Mouse (Mus musculus): ENCODE measurements at regions not wholly inside any gene's neighbourhood (a gene's known extent, or its start where the extent isn't known, plus 50 kb on each side); places are given as distances from the start of the nearest gene placed in this dataset.

GRCm38 (mm10) chr8:6515882-6516682, 1410.9 kb upstream of the Slc10a2 start:
- no peak overlapping the region for H3K27ac ChIP-seq (ENCODE audit: insufficient read depth, low read depth, low read length)
- TF ChIP-seq CTCF (IDR thresholded peaks at IDR 0.05; ENCODE audit: low read depth, low read length) (no peak), POLR2A (IDR thresholded peaks at IDR 0.05; ENCODE audit: borderline replicate concordance, low read depth, low read length) (no peak)
- no peaks in the 10 kb centered on the region for H3K4me1 ChIP-seq (ENCODE audit: control insufficient read depth, insufficient read depth, low read length)
- no peak overlapping the region for H3K4me3 ChIP-seq (ENCODE audit: insufficient read depth, low read length)

DNA sequence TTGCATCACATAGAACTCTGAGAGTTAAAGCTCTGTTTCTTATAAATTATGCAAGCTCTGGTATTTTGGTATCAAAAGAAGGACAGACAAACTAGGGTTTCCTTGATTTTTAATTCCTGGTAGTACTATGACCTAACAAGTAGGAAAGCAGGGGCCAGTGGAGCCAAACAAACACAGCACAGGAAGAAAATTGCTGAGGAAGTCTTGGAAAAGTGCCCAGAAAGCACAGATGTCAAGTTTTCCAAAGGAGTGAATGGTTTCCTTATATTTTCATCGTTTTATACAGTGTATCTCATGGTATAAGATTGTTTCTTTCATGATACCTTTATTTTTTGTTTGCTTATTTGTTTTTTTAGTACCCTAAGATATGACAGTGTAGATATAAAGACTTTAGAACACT, 1387.3 kb upstream of the Slc10a2 start:
- H3K27ac ChIP-seq (ENCODE audit: insufficient read depth, low read depth, low read length): no peak overlapping the region
- no peak overlapping the region for H3K4me3 ChIP-seq (ENCODE audit: insufficient read depth, low read length)
- H3K4me1 ChIP-seq (ENCODE audit: control insufficient read depth, insufficient read depth, low read length): no peaks in the 10 kb centered on the region
- no peak for TF ChIP-seq CTCF (IDR thresholded peaks at IDR 0.05; ENCODE audit: low read depth, low read length)
- no peak for TF ChIP-seq POLR2A (IDR thresholded peaks at IDR 0.05; ENCODE audit: borderline replicate concordance, low read depth, low read length)

DNA sequence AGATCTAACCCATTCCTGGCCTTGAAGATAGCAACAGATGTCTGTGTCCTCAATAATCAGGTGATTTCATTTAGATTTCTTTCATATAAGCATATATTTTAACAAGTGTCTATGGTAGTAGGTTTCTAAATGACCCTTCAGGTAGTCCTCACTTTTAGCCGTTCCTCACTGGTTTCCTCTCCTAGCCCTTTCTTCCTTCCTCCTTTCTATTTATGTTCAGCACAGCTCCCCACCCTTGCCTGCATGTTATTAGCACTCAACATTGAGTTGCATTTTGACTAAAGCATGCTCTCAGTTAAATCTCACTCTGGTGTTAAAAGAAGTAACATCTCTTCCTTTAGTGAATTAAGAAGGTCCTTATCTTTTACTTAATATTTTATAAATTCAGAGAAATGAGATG, 1376.8 kb upstream of the Slc10a2 start:
- no peak overlapping the region for H3K4me3 ChIP-seq (ENCODE audit: insufficient read depth, low read length)
- no peak overlapping the region for H3K27ac ChIP-seq (ENCODE audit: insufficient read depth, low read depth, low read length)
- no peak for TF ChIP-seq POLR2A (IDR thresholded peaks at IDR 0.05; ENCODE audit: borderline replicate concordance, low read depth, low read length)
- TF ChIP-seq CTCF (IDR thresholded peaks at IDR 0.05; ENCODE audit: low read depth, low read length): no peak
- no peaks in the 10 kb centered on the region for H3K4me1 ChIP-seq (ENCODE audit: control insufficient read depth, insufficient read depth, low read length)

GRCm38 (mm10) chr8:6471089-6471488, 1365.9 kb upstream of the Slc10a2 start:
- no peak overlapping the region for H3K27ac ChIP-seq (ENCODE audit: insufficient read depth, low read depth, low read length)
- no peaks in the 10 kb centered on the region for H3K4me1 ChIP-seq (ENCODE audit: control insufficient read depth, insufficient read depth, low read length)
- no peak overlapping the region for H3K4me3 ChIP-seq (ENCODE audit: insufficient read depth, low read length)
- TF ChIP-seq CTCF (IDR thresholded peaks at IDR 0.05; ENCODE audit: low read depth, low read length): no peak
- no peak for TF ChIP-seq POLR2A (IDR thresholded peaks at IDR 0.05; ENCODE audit: borderline replicate concordance, low read depth, low read length)

- Histone ChIP-seq H3K4me3 (ENCODE audit: insufficient read depth, low read length) (no peak overlapping the region), H3K27ac (ENCODE audit: insufficient read depth, low read depth, low read length) (no peak overlapping the region), H3K4me1 (ENCODE audit: control insufficient read depth, insufficient read depth, low read length) (no peaks in the 10 kb centered on the region)
- TF ChIP-seq POLR2A (IDR thresholded peaks at IDR 0.05; ENCODE audit: borderline replicate concordance, low read depth, low read length): no peak
- TF ChIP-seq CTCF (IDR thresholded peaks at IDR 0.05; ENCODE audit: low read depth, low read length): no peak
These were observed 1351.5 kb upstream of the Slc10a2 start for GRCm38 (mm10) chr8:6456553-6457180.

GRCm38 (mm10) chr8:6448301-6448700, 1343.2 kb upstream of the Slc10a2 start:
- Histone ChIP-seq H3K4me3 (ENCODE audit: insufficient read depth, low read length) (no peak overlapping the region), H3K4me1 (ENCODE audit: control insufficient read depth, insufficient read depth, low read length) (no peaks in the 10 kb centered on the region), H3K27ac (ENCODE audit: insufficient read depth, low read depth, low read length) (no peak overlapping the region)
- no peak for TF ChIP-seq CTCF (IDR thresholded peaks at IDR 0.05; ENCODE audit: low read depth, low read length)
- TF ChIP-seq POLR2A (IDR thresholded peaks at IDR 0.05; ENCODE audit: borderline replicate concordance, low read depth, low read length): no peak

GRCm38 (mm10) chr8:6439069-6439468, 1333.9 kb upstream of the Slc10a2 start:
- no peak for TF ChIP-seq CTCF (IDR thresholded peaks at IDR 0.05; ENCODE audit: low read depth, low read length)
- TF ChIP-seq POLR2A (IDR thresholded peaks at IDR 0.05; ENCODE audit: borderline replicate concordance, low read depth, low read length): no peak
- no peak overlapping the region for H3K27ac ChIP-seq (ENCODE audit: insufficient read depth, low read depth, low read length)
- H3K4me3 ChIP-seq (ENCODE audit: insufficient read depth, low read length): no peak overlapping the region
- H3K4me1 ChIP-seq (ENCODE audit: control insufficient read depth, insufficient read depth, low read length): no peaks in the 10 kb centered on the region

All from bone marrow macrophage, adult 2 months (primary cell).